Comparison of ENCODE assay signal across 8 mouse cellular contexts in the genomic region with DNA sequence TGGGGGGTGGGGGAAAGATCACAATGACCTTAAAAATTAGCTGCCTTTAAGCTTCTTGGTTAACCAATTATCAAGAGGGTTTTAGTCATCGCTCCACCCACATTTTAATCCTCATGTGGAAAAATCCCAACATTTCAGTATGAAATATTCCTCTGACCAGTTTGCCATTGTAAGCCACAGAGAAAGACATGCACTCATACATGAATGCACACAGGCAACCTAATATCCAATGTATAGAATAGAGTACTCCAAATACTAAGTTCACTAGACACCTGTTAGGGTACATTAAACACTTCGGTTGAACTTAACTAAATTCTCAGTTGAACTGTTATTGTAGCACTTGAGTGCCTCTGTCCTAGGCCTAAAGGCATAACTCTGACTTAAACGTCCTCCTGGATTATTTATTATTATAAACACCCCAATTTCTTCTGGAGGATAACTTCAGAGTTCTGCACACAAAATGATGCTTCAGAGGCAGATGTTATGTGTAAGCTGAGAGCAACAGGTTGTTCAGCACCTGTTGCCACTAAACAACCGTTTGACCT. TPM values are rescaled to one million over a fixed set of nuclear protein-coding genes. Genes with fewer than 3 reads are reported as not detected.
DNase-seq lines count a peak whose midpoint lies in the region; ATAC-seq and TF ChIP-seq lines count a peak whose summit lies in the region.

No protein-coding gene starts in this region.

- no peak for DNase-seq in gastrocnemius, adult 2 months
- no peak for DNase-seq in gastrocnemius, postnatal 36 days
- no peak for DNase-seq in neural tube, embryonic 11.5 days (ENCODE audit: low spot score)
- no peak for DNase-seq in neural tube, embryonic 10.5 days (ENCODE audit: extremely low spot score, low spot score)
- no peak for DNase-seq in liver, embryonic 13.5 days
- DNase-seq in stomach, postnatal 0 days (ENCODE audit: low spot score), result no peak
- no peak for DNase-seq in left cerebral cortex, postnatal 10 days (ENCODE audit: extremely low spot score in 1 of 2, low spot score in 2 of 2)
- DNase-seq in left cerebral cortex, adult 11 months (ENCODE audit: low spot score), result no peak

- no peaks in the 10 kb centered on the region for H3K27me3 ChIP-seq in neural tube, embryonic 11.5 days (ENCODE audit: control insufficient read depth, insufficient read depth, low read length)
- peaks cover 21% of the 10 kb centered on the region for H3K27me3 ChIP-seq in liver, embryonic 13.5 days
- no peaks in the 10 kb centered on the region for H3K27me3 ChIP-seq in stomach, postnatal 0 days (ENCODE audit: control insufficient read depth, insufficient read depth, low read length)

- ATAC-seq in neural tube, embryonic 11.5 days (ENCODE audit: insufficient read depth, low FRiP score, low TSS enrichment), result no peak
- no peak for ATAC-seq in liver, embryonic 13.5 days (ENCODE audit: low read depth)
- ATAC-seq in stomach, postnatal 0 days (ENCODE audit: low FRiP score, low TSS enrichment), result no peak

- TF ChIP-seq CTCF in gastrocnemius, adult 2 months (IDR thresholded peaks at IDR 0.05), result no peak
- no peak for TF ChIP-seq CTCF in stomach, postnatal 0 days (IDR thresholded peaks at IDR 0.05; ENCODE audit: low read depth)

- intact Hi-C loops in gastrocnemius, adult 2 months (cut with DNase I), result loop anchor here (2.0 to 10.0 kb wide), 3 partner anchors 50 to 678 kb away; a partner anchor contains a TSS
- intact Hi-C loops in gastrocnemius, postnatal 36 days (cut with DNase I), result loop anchor here (5.0 kb wide), 2 partner anchors 50 to 95 kb away; no protein-coding TSS in a partner anchor
- intact Hi-C loops in left cerebral cortex, postnatal 10 days (cut with DNase I), result loop anchor here (5.0 kb wide), 1 partner anchor 205 kb away; no protein-coding TSS in a partner anchor

- H3K4me1 ChIP-seq in neural tube, embryonic 11.5 days (ENCODE audit: control insufficient read depth, insufficient read depth, low read length), result peaks cover 29% of the 10 kb centered on the region
- H3K4me1 ChIP-seq in liver, embryonic 13.5 days (replicated peaks), result peaks cover 75% of the 10 kb centered on the region
- H3K4me1 ChIP-seq in stomach, postnatal 0 days (replicated peaks; ENCODE audit: control insufficient read depth, insufficient read depth), result peaks cover 10% of the 10 kb centered on the region; the same call in 1 of the 2 replicates

- TF ChIP-seq EP300 in stomach, postnatal 0 days (optimal IDR thresholded peaks at IDR 0.05), result no peak

- peak overlapping the region; percentile 100 for H3K4me3 ChIP-seq in gastrocnemius, adult 2 months
- no peak overlapping the region for H3K4me3 ChIP-seq in neural tube, embryonic 11.5 days (ENCODE audit: low read depth, low read length)
- H3K4me3 ChIP-seq in liver, embryonic 13.5 days (replicated peaks), result peak overlapping the region; percentile 95
- H3K4me3 ChIP-seq in stomach, postnatal 0 days (ENCODE audit: low read depth, low read length), result peak overlapping the region; percentile 97; the same call in 1 of the 2 replicates

- H3K4me2 ChIP-seq in neural tube, embryonic 11.5 days (ENCODE audit: low read depth), result peak overlapping the region; percentile 70
- H3K4me2 ChIP-seq in liver, embryonic 13.5 days, result peak overlapping the region; percentile 99
- H3K4me2 ChIP-seq in stomach, postnatal 0 days (replicated peaks; ENCODE audit: low read depth), result peak overlapping the region; percentile 92

- 68% methylated on average over 4 of the region's 4 CpGs for WGBS in neural tube, embryonic 11.5 days
- 70% methylated on average over 4 of the region's 4 CpGs for WGBS in liver, embryonic 13.5 days (ENCODE audit: insufficient replicate concordance)
- WGBS in stomach, postnatal 0 days, result 48% methylated on average over 4 of the region's 4 CpGs

- no peak overlapping the region for H3K9ac ChIP-seq in neural tube, embryonic 11.5 days (ENCODE audit: low read length)
- H3K9ac ChIP-seq in liver, embryonic 13.5 days, result peak overlapping the region; percentile 96
- H3K9ac ChIP-seq in stomach, postnatal 0 days (ENCODE audit: low read length), result peak overlapping the region; percentile 98; the same call in 1 of the 2 replicates

- H3K36me3 ChIP-seq in neural tube, embryonic 11.5 days (ENCODE audit: control insufficient read depth, insufficient read depth, low read length), result no peaks in the 10 kb centered on the region
- H3K36me3 ChIP-seq in liver, embryonic 13.5 days, result no peaks in the 10 kb centered on the region
- H3K36me3 ChIP-seq in stomach, postnatal 0 days (ENCODE audit: control insufficient read depth, insufficient read depth, low read length), result no peaks in the 10 kb centered on the region

- H3K27ac ChIP-seq in gastrocnemius, adult 2 months, result peak overlapping the region; percentile 100
- no peak overlapping the region for H3K27ac ChIP-seq in neural tube, embryonic 11.5 days (ENCODE audit: low read depth, low read length)
- no peak overlapping the region for H3K27ac ChIP-seq in liver, embryonic 13.5 days
- H3K27ac ChIP-seq in stomach, postnatal 0 days (replicated peaks), result peak overlapping the region; percentile 100; the same call in 1 of the 2 replicates

- no peaks in the 10 kb centered on the region for H3K9me3 ChIP-seq in neural tube, embryonic 11.5 days (ENCODE audit: control insufficient read depth, low read length)
- H3K9me3 ChIP-seq in liver, embryonic 13.5 days (replicated peaks), result no peaks in the 10 kb centered on the region
- no peaks in the 10 kb centered on the region for H3K9me3 ChIP-seq in stomach, postnatal 0 days (ENCODE audit: control insufficient read depth, low read length)

RNA-seq across cellular contexts. Expression of a gene that starts 1.9 kb away (rescaled TPM):
- total RNA-seq in gastrocnemius, adult 2 months (2021), result 10 to 100 TPM; 80.1 to 81.1 TPM
- total RNA-seq in gastrocnemius, postnatal 36 days (2021), result 10 to 100 TPM; 56.5 to 60.1 TPM
- polyA plus RNA-seq in neural tube, embryonic 11.5 days (2014; fragmentation: Nextera tagmentation; extraction: Ambion mirVana), result 115 TPM in 2 replicates
- 40.1 and 46.8 TPM in 2 replicates for polyA plus RNA-seq in liver, embryonic 13.5 days (2015; fragmentation: Nextera tagmentation; extraction: Ambion mirVana)
- polyA plus RNA-seq in stomach, postnatal 0 days (2015; fragmentation: Nextera tagmentation; extraction: Ambion mirVana), result 132 and 138 TPM in 2 replicates
- 100 to 1,000 TPM; 622 to 655 TPM for total RNA-seq in left cerebral cortex, postnatal 10 days (2021)

Comparison
In these comparisons a context has a peak if more than half of its experiments do, and no peak if none do; other contexts are left out.
1. H3K27ac ChIP-seq: peak in gastrocnemius, adult 2 months (single experiment) and stomach, postnatal 0 days (single experiment); none in neural tube, embryonic 11.5 days (single experiment) and liver, embryonic 13.5 days (single experiment).
2. RNA of a gene that starts 1.9 kb away (total RNA-seq): 622 to 655 TPM in left cerebral cortex, postnatal 10 days; 80.1 to 81.1 TPM in gastrocnemius, adult 2 months and 56.5 to 60.1 TPM in gastrocnemius, postnatal 36 days; every median in the first group is over 4 times any median in the second.
3. Peak in every context shown above with its lines, with median percentiles within 50 percentile points of each other: H3K4me2 ChIP-seq.